Mouse (Mus musculus) ES-Bruce4 (cell line): ENCODE measurements around the gene Glyctk.

Experiments
- CTCF ChIP-seq: IDR thresholded peaks from one replicate; pipeline ENCODE4 v1.8.1; 2011; ENCODE audit warnings: low read depth, low read length
- POLR2A ChIP-seq: IDR thresholded peaks from one replicate; pipeline ENCODE4 v1.8.1; 2011; ENCODE audit warnings: low read length; ENCODE audit not compliant: insufficient read depth

GRCm38 (mm10) chr9:106139763-106140162 is 18.2 kb downstream of the Glyctk start:
- TF ChIP-seq CTCF (no peak), POLR2A (no peak)
